Mouse (Mus musculus) ES-E14 (cell line): Measurements from ENCODE around the gene Agpat1. TPM values are rescaled to one million over a fixed set of nuclear protein-coding genes. Genes with fewer than 3 reads are reported as not detected.

Experiments
- DNase-seq: peaks from one replicate; pipeline ENCODE4 v3.0.0-alpha.2; 2013; ENCODE audit warnings: low read depth, low spot score
- H3K27ac ChIP-seq: 2 replicates; pipeline ENCODE4 v1.5.1; 2012; ENCODE audit warnings: low read depth, mild to moderate bottlenecking, low read length, moderate library complexity, mixed read lengths; ENCODE audit not compliant: poor library complexity, insufficient read depth, severe bottlenecking
- H3K36me3 ChIP-seq: 2 replicates; pipeline ENCODE4 v1.6.1; 2012; ENCODE audit warnings: mild to moderate bottlenecking, low read length, moderate library complexity, mixed read lengths; ENCODE audit not compliant: control insufficient read depth, poor library complexity, insufficient read depth, severe bottlenecking
- H3K4me1 ChIP-seq, 2 experiments: fragments of 150-350 bp in 1 of 2; sonication (generic) in 1 of 2; 2 replicates each; pipeline ENCODE4 v1.6.1; 2012; ENCODE audit warnings: low read length in 2 of 2, mild to moderate bottlenecking in 1 of 2, mixed read lengths in 1 of 2; ENCODE audit not compliant: control insufficient read depth in 2 of 2, insufficient read depth in 2 of 2, poor library complexity in 1 of 2
- H3K4me3 ChIP-seq, 2 experiments: fragments of 150-350 bp in 1 of 2; sonication (generic) in 1 of 2; 2 replicates each; pipeline ENCODE4 v1.5.1; 2012; ENCODE audit warnings: low read length in 2 of 2, low read depth in 1 of 2, mild to moderate bottlenecking in 1 of 2, mixed read lengths in 1 of 2; ENCODE audit not compliant: insufficient read depth in 1 of 2, poor library complexity in 1 of 2, severe bottlenecking in 1 of 2
- H3K9ac ChIP-seq: 2 replicates; pipeline ENCODE4 v1.6.1; 2012; ENCODE audit warnings: low read depth, mild to moderate bottlenecking, low read length, mixed read lengths; ENCODE audit not compliant: poor library complexity, insufficient read depth, severe bottlenecking
- H3K9me3 ChIP-seq: fragments of 150-350 bp; sonication (generic); 2 replicates; pipeline ENCODE4 v1.6.1; 2012; ENCODE audit warnings: low read depth, mild to moderate bottlenecking, low read length; ENCODE audit not compliant: control insufficient read depth, insufficient read depth
- CHD2 ChIP-seq: IDR thresholded peaks from 2 replicates; pipeline ENCODE4 v1.6.1; 2014; ENCODE audit warnings: mild to moderate bottlenecking, low read depth, low read length, inconsistent platforms
- HCFC1 ChIP-seq: IDR thresholded peaks from 2 replicates; pipeline ENCODE4 v1.6.1; 2012; ENCODE audit warnings: low read length, inconsistent platforms, borderline replicate concordance; ENCODE audit not compliant: insufficient read depth
- MAFK ChIP-seq: IDR thresholded peaks from 2 replicates; pipeline ENCODE4 v1.6.1; 2014; ENCODE audit warnings: mild to moderate bottlenecking, low read depth, low read length, inconsistent platforms; ENCODE audit not compliant: insufficient read depth
- ZC3H11A ChIP-seq: IDR thresholded peaks from 2 replicates; pipeline ENCODE4 v1.6.1; 2012; ENCODE audit warnings: low read depth, mild to moderate bottlenecking, inconsistent platforms, low read length, borderline replicate concordance
- ZNF384 ChIP-seq: IDR thresholded peaks from 2 replicates; pipeline ENCODE4 v1.6.1; 2012; ENCODE audit warnings: low read depth, low read length, inconsistent platforms
- in situ Hi-C, 2 experiments: fragments of 600-800 bp; cut with MboI; formaldehyde crosslinking; loops; one replicate each; pipeline ENCODE4 v1.15.1; 2025; ENCODE audit warnings: low sequenced_read_pairs in 2 of 2, inconsistent platforms in 1 of 2; ENCODE audit not compliant: unreplicated experiment in 2 of 2
- total RNA-seq: library from RNA; depleted of rRNA; stranded (reverse); fragments of 300-350 nt; gene quantifications from 2 replicates; pipeline ENCODE4 v1.2.3, GENCODE M21; 2012

Gene Agpat1
- total RNA-seq, 1 experiment = 62.7 TPM

DNA sequence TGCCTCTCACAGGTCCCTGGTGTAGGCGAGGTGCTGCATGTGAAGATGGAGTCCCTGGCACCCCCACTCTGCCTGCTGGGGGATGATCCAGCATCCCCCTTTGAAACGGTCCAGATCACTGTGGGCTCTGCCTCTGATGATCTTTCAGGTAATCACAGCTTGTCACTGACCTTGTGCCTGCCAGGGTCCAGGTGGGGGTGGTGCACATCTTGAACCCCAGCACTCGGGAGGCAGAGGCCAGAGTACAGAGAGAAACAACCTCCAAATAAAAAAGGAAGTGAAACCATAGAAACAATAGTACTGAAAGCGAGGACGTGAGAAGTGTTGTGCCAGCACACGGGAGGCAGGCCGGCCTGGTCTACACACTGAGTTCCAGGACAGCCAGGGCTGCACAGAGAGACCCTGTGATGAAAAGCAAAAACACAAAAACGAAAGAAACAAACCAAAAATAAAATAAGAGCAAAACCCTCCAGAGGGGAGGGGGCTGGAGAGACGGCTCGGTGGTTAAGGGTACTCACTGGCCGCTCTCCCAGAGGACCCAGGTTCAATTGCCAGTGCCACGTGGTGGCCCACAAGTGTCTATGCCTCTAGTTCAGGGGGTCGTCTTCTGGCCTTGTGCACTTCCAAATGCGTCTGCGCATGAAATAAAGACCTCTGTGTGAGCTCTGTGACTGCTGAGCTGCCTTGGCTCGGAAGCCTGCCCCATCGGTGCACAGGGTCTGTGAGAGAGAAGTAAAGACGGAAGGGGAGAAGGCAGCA, 45.2 kb downstream of the Agpat1 start:
- Histone ChIP-seq H3K9ac (no peak overlapping the region), H3K4me3 (no peak overlapping the region), H3K36me3 (peaks cover 47% of the 10 kb centered on the region), H3K27ac (no peak overlapping the region), H3K4me1 (peaks cover 0 to 9% of the 10 kb centered on the region in 2 experiments; a peak in 2 of 4 replicates), H3K9me3 (no peaks in the 10 kb centered on the region)
- no peak for TF ChIP-seq HCFC1
- TF ChIP-seq ZNF384 = no peak
- TF ChIP-seq ZC3H11A = no peak
- TF ChIP-seq CHD2 = no peak
- no peak for TF ChIP-seq MAFK
- in situ Hi-C loops = no loop called here
- no peak for DNase-seq

GRCm38 (mm10) chr17:34650781-34651180, 46.7 kb downstream of the Agpat1 start:
- H3K4me1 ChIP-seq = peaks cover 0 to 6% of the 10 kb centered on the region in 2 experiments; a peak in 2 of 4 replicates
- no peaks in the 10 kb centered on the region for H3K9me3 ChIP-seq
- DNase-seq = no peak
- in situ Hi-C loops = no loop called here
- peaks cover 53% of the 10 kb centered on the region for H3K36me3 ChIP-seq
- TF ChIP-seq ZC3H11A = no peak
- no peak for TF ChIP-seq HCFC1
- no peak for TF ChIP-seq ZNF384
- no peak for TF ChIP-seq MAFK
- no peak for TF ChIP-seq CHD2
- no peak overlapping the region for H3K4me3 ChIP-seq
- no peak overlapping the region for H3K9ac ChIP-seq
- H3K27ac ChIP-seq = no peak overlapping the region

DNA sequence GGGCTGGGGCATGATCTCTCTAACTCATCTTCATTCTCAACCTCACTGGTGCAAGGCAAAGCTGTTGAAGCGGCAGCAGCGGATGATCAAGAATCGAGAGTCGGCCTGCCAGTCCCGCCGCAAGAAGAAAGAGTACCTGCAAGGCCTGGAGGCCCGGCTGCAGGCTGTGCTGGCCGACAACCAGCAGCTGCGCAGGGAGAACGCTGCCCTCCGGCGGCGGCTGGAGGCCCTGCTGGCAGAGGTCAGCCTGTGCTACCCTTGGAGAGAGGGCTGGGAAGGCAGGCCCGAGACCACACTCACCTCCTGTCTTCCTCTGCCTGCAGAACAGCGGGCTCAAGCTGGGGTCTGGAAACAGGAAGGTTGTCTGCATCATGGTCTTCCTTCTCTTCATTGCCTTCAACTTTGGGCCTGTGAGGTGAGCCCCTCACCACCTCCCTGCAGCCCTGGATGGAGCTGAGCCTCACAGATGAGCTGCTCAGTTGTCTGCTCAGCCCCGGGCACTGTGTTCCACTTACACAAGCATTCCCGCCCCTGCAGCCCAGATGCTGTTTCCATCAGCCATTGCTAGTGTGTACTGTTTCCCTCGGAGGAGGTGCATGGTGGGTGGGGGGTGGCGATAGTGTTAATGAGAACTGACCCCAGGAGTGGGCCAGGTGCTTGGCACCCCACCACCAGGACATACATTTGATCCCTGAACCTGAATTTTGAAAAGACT, 47.6 kb downstream of the Agpat1 start:
- no peak for DNase-seq
- no peak for TF ChIP-seq ZNF384
- TF ChIP-seq HCFC1 = no peak
- no peak for TF ChIP-seq ZC3H11A
- TF ChIP-seq MAFK = no peak
- no peak for TF ChIP-seq CHD2
- Histone ChIP-seq H3K4me3 (no peak overlapping the region), H3K4me1 (peaks cover 0 to 5% of the 10 kb centered on the region in 2 experiments; a peak in 1 of 4 replicates), H3K9ac (no peak overlapping the region), H3K27ac (no peak overlapping the region), H3K36me3 (peaks cover 53% of the 10 kb centered on the region), H3K9me3 (no peaks in the 10 kb centered on the region)
- in situ Hi-C loops = no loop called here

DNA sequence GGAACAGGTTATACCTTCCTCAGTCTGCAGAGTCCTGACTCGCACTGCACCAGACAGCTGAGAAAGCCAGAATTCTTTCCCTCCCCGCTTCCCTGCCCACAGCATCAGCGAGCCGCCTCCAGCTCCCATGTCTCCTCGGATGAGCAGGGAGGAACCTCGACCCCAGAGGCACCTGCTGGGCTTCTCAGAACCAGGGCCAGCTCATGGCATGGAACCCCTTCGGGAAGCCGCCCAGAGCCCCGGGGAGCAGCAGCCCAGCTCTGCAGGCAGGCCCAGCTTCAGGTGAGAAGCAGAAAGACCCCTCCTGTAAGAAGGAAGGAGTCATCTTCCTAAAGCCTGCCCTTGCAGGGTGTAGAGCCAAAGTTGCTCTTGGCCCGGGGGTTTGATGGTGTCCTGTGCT, 48.5 kb downstream of the Agpat1 start:
- Histone ChIP-seq H3K9ac (no peak overlapping the region), H3K9me3 (no peaks in the 10 kb centered on the region), H3K27ac (no peak overlapping the region), H3K4me1 (peaks cover 0 to 5% of the 10 kb centered on the region in 2 experiments; a peak in 1 of 4 replicates), H3K36me3 (peaks cover 53% of the 10 kb centered on the region), H3K4me3 (no peak overlapping the region)
- in situ Hi-C loops = no loop called here
- TF ChIP-seq ZNF384 (no peak), MAFK (no peak), HCFC1 (no peak), CHD2 (no peak), ZC3H11A (no peak)
- DNase-seq = no peak
